Mouse (Mus musculus) E14TG2a.4 (cell line): ENCODE measurements around the gene Gramd2.
"Not testable (repeated sequence)": the region's sequence is repeated elsewhere in the genome, so short reads cannot be mapped to it uniquely, and the experiment has no call there.

Experiments
- H3K27me3 ChIP-seq: 2 replicates; pipeline ENCODE4 v1.6.1; 2014; ENCODE audit warnings: low read length, control low read depth; ENCODE audit not compliant: insufficient read depth
- H3K36me3 ChIP-seq: 2 replicates; pipeline ENCODE4 v1.6.1; 2014; ENCODE audit warnings: low read length, control low read depth; ENCODE audit not compliant: insufficient read depth
- H3K4me1 ChIP-seq: replicated peaks from 2 replicates; pipeline ENCODE4 v1.6.1; 2014; ENCODE audit warnings: low read depth, low read length, control low read depth
- H3K4me3 ChIP-seq: replicated peaks from 2 replicates; pipeline ENCODE4 v1.5.1; 2014; ENCODE audit warnings: mild to moderate bottlenecking, low read length
- H3K9me3 ChIP-seq: 2 replicates; pipeline ENCODE4 v1.6.1; 2014; ENCODE audit warnings: low read length, control low read depth
- CTCF ChIP-seq: conservative IDR thresholded peaks from 2 replicates; pipeline ENCODE4 v1.5.1; 2014; ENCODE audit warnings: low read length
- NANOG ChIP-seq: IDR thresholded peaks from 2 replicates; pipeline ENCODE4 v1.6.1; 2014; ENCODE audit warnings: borderline replicate concordance, low read length, mixed read lengths
- POU5F1 ChIP-seq: IDR thresholded peaks from 2 replicates; pipeline ENCODE4 v1.6.1; 2014; ENCODE audit warnings: low read length, borderline replicate concordance

The Gramd2 gene

DNA sequence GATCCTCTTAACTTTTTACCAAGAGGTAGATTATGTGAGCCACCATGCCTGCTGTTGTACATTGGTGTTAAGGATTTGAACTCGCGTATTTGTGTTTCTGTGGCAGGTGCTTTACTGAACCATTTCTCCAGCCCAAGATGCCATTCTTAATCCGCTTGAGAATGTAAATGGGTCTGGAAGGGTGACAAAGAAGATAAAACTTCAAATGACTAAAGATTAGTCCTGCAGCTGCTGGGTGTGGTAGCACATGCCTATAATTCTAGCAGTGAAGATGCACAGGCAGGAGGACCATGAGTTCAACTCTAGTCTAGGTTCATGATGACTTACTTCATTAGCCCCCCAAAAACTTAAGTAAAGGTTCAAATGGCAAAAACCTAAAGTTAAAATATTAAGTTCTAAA lies 64.0 kb downstream of the Gramd2 start:
- Histone ChIP-seq H3K4me1 (peaks cover 9% of the 10 kb centered on the region), H3K4me3 (no peak overlapping the region), H3K27me3 (no peaks in the 10 kb centered on the region), H3K36me3 (0 out of 2 replicates have a peak, but pooled peaks cover 2% of the 10 kb centered on the region), H3K9me3 (no peaks in the 10 kb centered on the region)
- TF ChIP-seq POU5F1: no peak
- TF ChIP-seq NANOG: no peak
- no peak for TF ChIP-seq CTCF

DNA sequence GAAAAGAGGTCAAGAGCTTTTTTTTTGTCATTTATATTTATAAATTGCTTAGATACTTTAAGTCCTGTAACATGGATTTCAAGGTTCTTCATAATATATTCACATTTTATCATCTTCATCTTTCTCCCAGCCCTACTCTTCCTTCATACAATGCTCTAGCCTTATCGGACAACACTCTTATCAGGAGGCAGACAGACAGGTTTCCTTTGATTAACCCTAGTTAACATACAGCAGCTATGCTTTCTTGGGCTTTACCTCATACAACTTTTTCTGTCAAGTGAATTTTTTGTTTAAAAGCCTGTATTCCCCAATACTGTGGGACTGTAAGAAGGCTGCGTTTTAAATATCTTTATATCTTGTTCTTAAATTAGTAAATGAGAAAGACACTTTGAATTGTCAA lies 68.4 kb downstream of the Gramd2 start:
- Histone ChIP-seq H3K27me3 (no peaks in the 10 kb centered on the region), H3K4me3 (no peak overlapping the region), H3K4me1 (peaks cover 26% of the 10 kb centered on the region), H3K36me3 (no peaks in the 10 kb centered on the region), H3K9me3 (no peaks in the 10 kb centered on the region)
- TF ChIP-seq POU5F1: no peak
- no peak for TF ChIP-seq CTCF
- no peak for TF ChIP-seq NANOG

DNA sequence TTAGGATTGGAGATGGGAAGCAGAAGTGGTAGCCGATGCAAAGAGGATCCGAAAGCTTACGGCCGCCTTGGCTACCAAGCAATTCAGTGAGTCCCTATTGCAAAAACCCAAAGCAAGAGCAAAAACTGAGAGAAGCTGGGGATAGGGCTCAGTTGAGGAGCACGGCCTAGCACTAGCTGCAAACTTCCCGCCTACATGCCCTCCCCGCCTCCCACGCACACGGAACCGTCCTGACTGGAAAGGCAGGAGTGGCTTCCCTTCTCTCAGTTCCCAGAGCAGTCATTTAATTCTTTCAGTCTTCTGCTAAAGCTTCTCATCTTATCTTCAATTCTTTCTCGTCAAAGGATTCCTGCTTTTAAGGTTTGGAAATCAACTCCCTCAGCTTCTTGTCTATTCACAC lies 69.0 kb downstream of the Gramd2 start:
- TF ChIP-seq CTCF (no peak), POU5F1 (no peak), NANOG (no peak)
- H3K27me3 ChIP-seq: no peaks in the 10 kb centered on the region
- H3K4me3 ChIP-seq: peak overlapping the region; percentile 95
- H3K4me1 ChIP-seq: peaks cover 26% of the 10 kb centered on the region
- H3K9me3 ChIP-seq: no peaks in the 10 kb centered on the region
- H3K36me3 ChIP-seq: no peaks in the 10 kb centered on the region

DNA sequence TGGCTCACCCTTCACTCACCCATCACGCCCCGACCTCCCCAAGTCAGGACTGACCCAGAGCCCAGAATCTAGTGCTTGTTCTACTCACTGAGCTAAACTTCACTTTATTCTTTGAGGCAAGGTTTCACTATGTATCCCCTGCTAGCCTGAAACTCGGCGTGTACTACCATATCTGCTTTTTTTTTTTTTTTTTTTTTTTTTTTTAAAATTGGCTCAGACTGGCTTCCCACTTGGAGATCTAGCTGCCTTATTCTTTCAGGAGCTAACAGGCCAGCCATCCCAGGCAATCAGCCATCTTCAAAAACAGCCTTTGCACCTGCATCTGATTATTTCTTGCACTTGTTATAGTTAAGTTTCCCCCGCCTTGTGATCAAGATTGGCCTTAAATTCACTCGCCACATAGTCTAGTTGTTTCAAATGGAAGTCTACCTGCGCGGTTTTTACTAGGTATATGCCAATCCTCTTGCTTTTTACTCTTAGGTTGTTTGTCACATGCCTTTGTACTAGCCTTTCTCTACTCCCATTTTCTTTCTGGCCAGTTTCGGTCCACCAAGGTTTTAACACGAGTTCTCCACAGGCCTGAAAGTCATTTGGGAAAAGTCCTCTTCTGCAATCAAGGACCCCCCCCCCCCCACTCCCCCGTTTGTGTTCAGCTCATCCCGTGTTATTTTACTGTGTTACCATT lies 69.8 kb downstream of the Gramd2 start:
- no peak for TF ChIP-seq POU5F1

DNA sequence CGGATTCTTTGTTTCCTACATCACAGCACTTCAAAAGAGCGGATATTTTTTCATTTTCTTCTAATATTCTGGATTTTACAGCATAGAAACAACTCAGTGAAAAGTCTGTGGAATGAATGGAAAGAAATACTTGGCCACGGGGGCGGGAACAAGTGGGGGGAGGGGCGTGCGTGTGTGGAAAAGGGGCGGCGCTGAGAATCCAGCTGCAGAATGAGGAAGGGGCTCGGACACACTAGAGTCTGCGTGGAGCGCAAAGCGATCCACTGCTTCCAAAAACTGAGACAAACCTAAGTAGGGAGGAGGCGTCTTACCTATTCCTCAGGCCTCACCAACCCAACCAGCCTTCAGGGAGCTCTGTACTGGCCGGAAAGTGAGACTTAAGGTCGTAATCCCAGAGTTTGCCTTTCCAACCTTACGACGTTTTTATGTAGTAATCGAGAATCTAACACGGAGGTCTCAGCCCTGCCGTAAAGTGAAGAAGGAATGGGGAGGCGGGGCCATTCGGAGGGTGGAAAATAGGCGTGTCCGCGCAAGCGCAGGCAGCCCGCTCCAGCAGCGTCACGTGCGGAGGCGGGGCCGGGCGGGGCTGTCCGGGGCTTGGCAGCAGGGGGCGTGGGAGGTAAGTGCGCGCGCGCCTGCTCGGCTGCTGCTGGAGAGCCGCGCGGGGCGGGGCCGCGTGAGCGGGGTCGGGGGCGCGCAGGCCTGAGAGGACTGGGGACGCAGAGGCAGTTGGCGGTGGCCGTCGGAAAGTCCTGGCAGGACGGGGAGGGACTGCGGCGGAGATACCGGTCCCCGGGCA lies 70.5 kb downstream of the Gramd2 start, which contains the start of the genes Senp8 and Myo9a:
Gene Senp8 (minus strand): TSS at position 444 of the 799 bp plus-strand sequence.
Gene Myo9a (plus strand): TSS at position 630 of the 799 bp plus-strand sequence.
- Histone ChIP-seq H3K36me3 (no peaks in the 10 kb centered on the region), H3K4me1 (peaks cover 26% of the 10 kb centered on the region), H3K9me3 (no peaks in the 10 kb centered on the region), H3K4me3 (peak within 1 kb of the TSS; percentile 95), H3K27me3 (no peaks in the 10 kb centered on the region)
- TF ChIP-seq NANOG: no peak
- TF ChIP-seq POU5F1: no peak
- TF ChIP-seq CTCF: no peak

More for the DNA sequence above, 69.8 kb downstream of the Gramd2 start:
- Histone ChIP-seq H3K9me3 (no peaks in the 10 kb centered on the region), H3K4me3 (peak overlapping the region; percentile 95), H3K4me1 (peaks cover 26% of the 10 kb centered on the region), H3K36me3 (no peaks in the 10 kb centered on the region), H3K27me3 (no peaks in the 10 kb centered on the region)

DNA sequence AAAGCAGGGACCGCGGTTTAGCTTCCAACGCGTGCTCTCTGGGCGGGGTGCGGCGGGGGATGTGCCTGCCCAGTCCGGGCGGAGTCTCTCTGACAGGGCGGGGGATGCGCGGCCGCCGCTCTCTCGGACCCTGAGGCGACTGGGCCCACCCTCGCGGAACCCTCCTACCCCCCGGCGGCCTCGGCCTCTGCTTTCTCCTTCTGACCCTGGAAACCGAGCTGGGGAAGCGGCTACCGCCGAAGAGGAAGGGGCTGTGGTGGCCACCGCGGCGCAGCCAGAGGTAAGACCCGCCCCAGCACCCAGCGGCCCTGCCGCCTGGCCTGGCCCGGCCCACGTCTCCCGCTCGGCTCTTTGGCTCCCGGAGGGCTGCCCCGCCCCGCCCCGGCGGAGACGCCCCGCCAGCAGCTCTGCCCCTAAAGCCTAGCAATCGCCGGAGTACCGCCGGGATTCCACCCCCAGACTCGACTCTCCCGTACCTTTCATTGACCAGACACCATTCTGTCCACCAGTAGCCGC lies 71.2 kb downstream of the Gramd2 start:
- no peaks in the 10 kb centered on the region for H3K27me3 ChIP-seq
- H3K36me3 ChIP-seq: no peaks in the 10 kb centered on the region
- peak overlapping the region; percentile 95 for H3K4me3 ChIP-seq
- no peaks in the 10 kb centered on the region for H3K9me3 ChIP-seq
- no peak for TF ChIP-seq CTCF
- peaks cover 25% of the 10 kb centered on the region for H3K4me1 ChIP-seq

DNA sequence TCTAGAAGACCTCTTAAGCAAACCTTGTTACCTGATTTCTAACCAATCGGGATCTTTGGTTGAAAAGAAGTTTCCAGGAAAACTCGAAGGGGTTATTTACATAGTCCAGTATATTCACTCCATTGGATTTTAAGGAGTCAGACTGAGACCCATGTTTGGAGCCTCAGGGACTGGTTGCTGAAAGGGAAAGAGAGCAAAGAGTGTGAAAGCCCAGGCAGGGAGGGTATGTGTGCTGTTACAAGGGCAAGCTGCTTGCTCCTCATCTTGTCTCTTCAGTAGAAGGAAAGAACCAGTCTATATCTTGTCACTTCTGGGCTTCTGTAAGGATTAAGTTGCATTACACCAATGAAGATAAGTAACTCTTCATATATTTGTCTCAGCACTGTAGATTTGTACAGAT lies 72.0 kb downstream of the Gramd2 start:
- TF ChIP-seq POU5F1: no peak
- no peaks in the 10 kb centered on the region for H3K27me3 ChIP-seq
- peak overlapping the region; percentile 95 for H3K4me3 ChIP-seq
- H3K36me3 ChIP-seq: no peaks in the 10 kb centered on the region
- peaks cover 24% of the 10 kb centered on the region for H3K4me1 ChIP-seq
- no peaks in the 10 kb centered on the region for H3K9me3 ChIP-seq

DNA sequence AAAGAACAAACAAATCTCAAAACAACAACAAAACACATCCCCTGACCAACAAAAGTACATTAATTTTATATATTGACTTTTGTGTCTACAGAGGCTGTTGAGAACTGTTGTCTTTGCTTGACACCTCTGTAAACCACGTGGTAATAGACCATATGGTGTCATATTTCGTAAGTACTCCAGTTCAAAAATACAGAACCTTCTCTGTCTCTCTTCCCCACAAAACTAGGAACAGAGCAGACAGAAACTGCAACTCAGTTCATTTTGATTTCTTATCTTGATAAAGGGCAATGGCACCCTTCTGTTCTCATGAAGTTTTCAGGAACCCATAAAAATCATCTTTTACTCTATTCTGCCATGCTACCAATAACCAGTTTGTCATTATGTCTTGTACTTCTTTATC lies 75.3 kb downstream of the Gramd2 start:
- Histone ChIP-seq H3K4me3 (no peak overlapping the region), H3K9me3 (no peaks in the 10 kb centered on the region), H3K27me3 (no peaks in the 10 kb centered on the region), H3K36me3 (no peaks in the 10 kb centered on the region), H3K4me1 (peaks cover 7% of the 10 kb centered on the region)
- no peak for TF ChIP-seq NANOG
- TF ChIP-seq CTCF: no peak
- no peak for TF ChIP-seq POU5F1

DNA sequence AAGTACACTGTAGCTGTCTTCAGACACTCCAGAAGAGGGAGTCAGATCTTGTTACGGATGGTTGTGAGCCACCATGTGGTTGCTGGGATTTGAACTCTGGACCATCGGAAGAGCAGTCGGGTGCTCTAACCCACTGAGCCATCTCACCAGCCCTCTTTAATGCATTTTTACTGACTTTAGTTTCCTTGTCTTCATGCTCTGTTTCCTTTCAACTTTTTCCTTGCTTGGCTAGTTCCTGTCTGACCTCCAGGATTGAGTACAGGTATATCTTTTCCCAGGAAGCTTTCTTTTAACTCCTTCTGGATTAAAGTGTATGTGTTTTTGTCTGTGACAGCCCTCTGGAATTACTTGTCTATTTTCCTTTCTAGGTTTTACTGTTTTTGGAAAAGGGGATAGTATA lies 77.1 kb downstream of the Gramd2 start:
- not testable (repeated sequence) for H3K9me3 ChIP-seq, H3K4me3 ChIP-seq, H3K36me3 ChIP-seq, H3K27me3 ChIP-seq, H3K4me1 ChIP-seq
